Mouse (Mus musculus): ENCODE measurements around the gene Flt3l. TPM values are rescaled to one million over a fixed set of nuclear protein-coding genes. Genes with fewer than 3 reads are reported as not detected.
"Not testable (repeated sequence)": the region's sequence is repeated elsewhere in the genome, so short reads cannot be mapped to it uniquely, and the experiment has no call there.

Gene Flt3l
- polyA plus RNA-seq, 1 experiment from 2014 or later: 2.3 TPM

- Histone ChIP-seq H3K36me3 (replicated peaks; ENCODE audit: insufficient read depth, low read length) (no peaks in the 10 kb centered on the region), H3K27me3 (ENCODE audit: insufficient read depth, low read length) (no peaks in the 10 kb centered on the region), H3K4me1 (ENCODE audit: insufficient read depth) (no peaks in the 10 kb centered on the region), H3K9me3 (ENCODE audit: low read length) (no peaks in the 10 kb centered on the region), H3K9ac (replicated peaks) (no peak overlapping the region), H3K27ac (ENCODE audit: low read depth) (no peak overlapping the region), H3K4me3 (ENCODE audit: low read depth, low read length) (no peak overlapping the region), H3K4me2 (ENCODE audit: low read depth, low read length) (no peak overlapping the region)
- 43% methylated on average over 2 of the region's 2 CpGs for WGBS (ENCODE audit: insufficient replicate concordance)
- DNase-seq: no peak
- no peak for TF ChIP-seq CTCF (IDR thresholded peaks at IDR 0.05; ENCODE audit: low read depth)
- no peak for TF ChIP-seq EP300 (IDR thresholded peaks at IDR 0.05; ENCODE audit: low read depth)
- ATAC-seq: no peak
These were observed 22.8 kb downstream of the Flt3l start for GRCm38 (mm10) chr7:45113476-45113875.

- no peak overlapping the region for H3K27ac ChIP-seq (ENCODE audit: low read depth)
- no peak overlapping the region for H3K4me3 ChIP-seq (ENCODE audit: low read depth, low read length)
- no peaks in the 10 kb centered on the region for H3K4me1 ChIP-seq (ENCODE audit: insufficient read depth)
- ATAC-seq (no peak), DNase-seq (no peak)
- TF ChIP-seq CTCF (IDR thresholded peaks at IDR 0.05; ENCODE audit: low read depth) (no peak), EP300 (IDR thresholded peaks at IDR 0.05; ENCODE audit: low read depth) (no peak)
- WGBS (ENCODE audit: insufficient replicate concordance): 40% methylated on average over 3 of the region's 3 CpGs
- no peaks in the 10 kb centered on the region for H3K27me3 ChIP-seq (ENCODE audit: insufficient read depth, low read length)
- H3K4me2 ChIP-seq (ENCODE audit: low read depth, low read length): no peak overlapping the region
- H3K9me3 ChIP-seq (ENCODE audit: low read length): no peaks in the 10 kb centered on the region
- no peak overlapping the region for H3K9ac ChIP-seq (replicated peaks)
- no peaks in the 10 kb centered on the region for H3K36me3 ChIP-seq (replicated peaks; ENCODE audit: insufficient read depth, low read length)
These were observed 23.7 kb downstream of the Flt3l start for GRCm38 (mm10) chr7:45112529-45112928.

- Histone ChIP-seq H3K4me2 (ENCODE audit: low read depth, low read length) (no peak overlapping the region), H3K27ac (ENCODE audit: low read depth) (no peak overlapping the region), H3K27me3 (ENCODE audit: insufficient read depth, low read length) (no peaks in the 10 kb centered on the region), H3K4me3 (ENCODE audit: low read depth, low read length) (no peak overlapping the region), H3K9me3 (ENCODE audit: low read length) (no peaks in the 10 kb centered on the region), H3K36me3 (replicated peaks; ENCODE audit: insufficient read depth, low read length) (no peaks in the 10 kb centered on the region), H3K9ac (replicated peaks) (no peak overlapping the region), H3K4me1 (ENCODE audit: insufficient read depth) (no peaks in the 10 kb centered on the region)
- WGBS (ENCODE audit: insufficient replicate concordance): 64% methylated on average over 2 of the region's 2 CpGs
- ATAC-seq (no peak), DNase-seq (no peak)
- TF ChIP-seq CTCF (IDR thresholded peaks at IDR 0.05; ENCODE audit: low read depth) (no peak), EP300 (IDR thresholded peaks at IDR 0.05; ENCODE audit: low read depth) (no peak)
These were observed 24.3 kb downstream of the Flt3l start for GRCm38 (mm10) chr7:45111940-45112339.

GRCm38 (mm10) chr7:45110089-45110488 is 26.1 kb downstream of the Flt3l start:
- H3K4me1 ChIP-seq (ENCODE audit: insufficient read depth); H3K4me2 ChIP-seq (ENCODE audit: low read depth, low read length); H3K9ac ChIP-seq (replicated peaks); H3K36me3 ChIP-seq (replicated peaks; ENCODE audit: insufficient read depth, low read length); H3K4me3 ChIP-seq (ENCODE audit: low read depth, low read length); H3K27ac ChIP-seq (ENCODE audit: low read depth); ATAC-seq; DNase-seq; H3K27me3 ChIP-seq (ENCODE audit: insufficient read depth, low read length); H3K9me3 ChIP-seq (ENCODE audit: low read length): not testable (repeated sequence)
- WGBS (ENCODE audit: insufficient replicate concordance): 73% methylated on average over 4 of the region's 4 CpGs

GRCm38 (mm10) chr7:45107052-45107645 is 29.1 kb downstream of the Flt3l start:
- H3K9me3 ChIP-seq (ENCODE audit: low read length): no peaks in the 10 kb centered on the region
- H3K4me2 ChIP-seq (ENCODE audit: low read depth, low read length): no peak overlapping the region
- ATAC-seq (no peak), DNase-seq (no peak)
- WGBS (ENCODE audit: insufficient replicate concordance): 48% methylated on average over 5 of the region's 5 CpGs
- H3K9ac ChIP-seq (replicated peaks): no peak overlapping the region
- H3K27ac ChIP-seq (ENCODE audit: low read depth): no peak overlapping the region
- TF ChIP-seq EP300 (IDR thresholded peaks at IDR 0.05; ENCODE audit: low read depth): no peak
- TF ChIP-seq CTCF (IDR thresholded peaks at IDR 0.05; ENCODE audit: low read depth): no peak
- H3K4me1 ChIP-seq (ENCODE audit: insufficient read depth): peaks cover 12% of the 10 kb centered on the region
- no peaks in the 10 kb centered on the region for H3K27me3 ChIP-seq (ENCODE audit: insufficient read depth, low read length)
- H3K4me3 ChIP-seq (ENCODE audit: low read depth, low read length): no peak overlapping the region
- H3K36me3 ChIP-seq (replicated peaks; ENCODE audit: insufficient read depth, low read length): no peaks in the 10 kb centered on the region

- H3K4me3 ChIP-seq (ENCODE audit: low read depth, low read length): no peak overlapping the region
- no peak for DNase-seq
- TF ChIP-seq CTCF (IDR thresholded peaks at IDR 0.05; ENCODE audit: low read depth) (no peak), EP300 (IDR thresholded peaks at IDR 0.05; ENCODE audit: low read depth) (no peak)
- 70% methylated on average over 6 of the region's 6 CpGs for WGBS (ENCODE audit: insufficient replicate concordance)
- H3K36me3 ChIP-seq (replicated peaks; ENCODE audit: insufficient read depth, low read length): no peaks in the 10 kb centered on the region
- no peak for ATAC-seq
- peaks cover 15% of the 10 kb centered on the region for H3K4me1 ChIP-seq (ENCODE audit: insufficient read depth)
- H3K9me3 ChIP-seq (ENCODE audit: low read length): no peaks in the 10 kb centered on the region
- H3K4me2 ChIP-seq (ENCODE audit: low read depth, low read length): no peak overlapping the region
- H3K9ac ChIP-seq (replicated peaks): no peak overlapping the region
- no peak overlapping the region for H3K27ac ChIP-seq (ENCODE audit: low read depth)
- no peaks in the 10 kb centered on the region for H3K27me3 ChIP-seq (ENCODE audit: insufficient read depth, low read length)
These were observed 29.8 kb downstream of the Flt3l start for GRCm38 (mm10) chr7:45106441-45106840.

GRCm38 (mm10) chr7:45105491-45105890 is 30.7 kb downstream of the Flt3l start:
- Histone ChIP-seq H3K27ac (ENCODE audit: low read depth) (no peak overlapping the region), H3K27me3 (ENCODE audit: insufficient read depth, low read length) (no peaks in the 10 kb centered on the region), H3K36me3 (replicated peaks; ENCODE audit: insufficient read depth, low read length) (no peaks in the 10 kb centered on the region), H3K4me1 (ENCODE audit: insufficient read depth) (peaks cover 15% of the 10 kb centered on the region), H3K4me3 (ENCODE audit: low read depth, low read length) (no peak overlapping the region), H3K4me2 (ENCODE audit: low read depth, low read length) (no peak overlapping the region), H3K9ac (replicated peaks) (no peak overlapping the region), H3K9me3 (ENCODE audit: low read length) (no peaks in the 10 kb centered on the region)
- 72% methylated on average over 8 of the region's 8 CpGs for WGBS (ENCODE audit: insufficient replicate concordance)
- TF ChIP-seq EP300 (IDR thresholded peaks at IDR 0.05; ENCODE audit: low read depth) (no peak), CTCF (IDR thresholded peaks at IDR 0.05; ENCODE audit: low read depth) (no peak)
- no peak for DNase-seq
- no peak for ATAC-seq

Measured in liver, postnatal 0 days (tissue).